Mouse (Mus musculus): ENCODE data around the gene Snx18. TPM values are rescaled to one million over a fixed set of nuclear protein-coding genes. Genes with fewer than 3 reads are reported as not detected.

Snx18 gene
- polyA plus RNA-seq, 1 experiment, result 14.5 TPM

Other genes with a start within 250 kb of the Snx18 start
- gene Hspb3, start 45.1 kb upstream of the Snx18 start, polyA plus RNA-seq (2012; ENCODE audit: insufficient read depth, insufficient read length, missing spikeins), result not detected in 2 replicates
- 9.0 and 9.7 TPM in 2 replicates for gene Arl15, start 175.9 kb upstream of the Snx18 start, polyA plus RNA-seq (2012; ENCODE audit: insufficient read depth, insufficient read length, missing spikeins)